Mouse (Mus musculus): ENCODE measurements around the gene Gm3573. TPM values are rescaled to one million over a fixed set of nuclear protein-coding genes. Genes with fewer than 3 reads are reported as not detected.
"Not testable (repeated sequence)": the region's sequence is repeated elsewhere in the genome, so short reads cannot be mapped to it uniquely, and the experiment has no call there.

The Gm3573 gene
- not detected in 2 replicates for polyA plus RNA-seq (2012; ENCODE audit: insufficient read depth, insufficient read length, missing spikeins)

DNA sequence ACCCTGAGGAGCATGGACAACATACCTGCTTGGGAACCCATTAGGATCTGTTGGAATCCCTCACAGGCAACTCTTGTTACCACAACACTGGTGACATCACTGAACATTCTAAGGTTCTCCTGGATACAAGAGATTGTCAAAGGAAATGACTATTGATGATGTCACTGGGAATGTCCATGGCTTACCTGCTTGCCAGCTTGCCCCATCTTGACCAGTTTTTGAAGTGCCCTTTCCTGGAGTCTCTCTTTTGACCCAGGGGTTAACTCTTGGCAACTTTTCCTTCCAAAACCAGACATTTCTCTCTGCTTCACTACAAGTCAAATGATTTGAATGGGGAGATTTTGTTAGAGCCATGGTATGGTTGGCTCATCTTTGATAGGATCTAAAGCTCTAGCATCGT lies at the start of gene Gm3573:
Gene Gm3573 (minus strand): TSS at position 101 of the 400 bp plus-strand sequence.
- not testable (repeated sequence) for H3K4me1 ChIP-seq (ENCODE audit: control insufficient read depth, insufficient read depth, low read length); H3K27ac ChIP-seq (ENCODE audit: insufficient read depth, low read depth, low read length)

DNA sequence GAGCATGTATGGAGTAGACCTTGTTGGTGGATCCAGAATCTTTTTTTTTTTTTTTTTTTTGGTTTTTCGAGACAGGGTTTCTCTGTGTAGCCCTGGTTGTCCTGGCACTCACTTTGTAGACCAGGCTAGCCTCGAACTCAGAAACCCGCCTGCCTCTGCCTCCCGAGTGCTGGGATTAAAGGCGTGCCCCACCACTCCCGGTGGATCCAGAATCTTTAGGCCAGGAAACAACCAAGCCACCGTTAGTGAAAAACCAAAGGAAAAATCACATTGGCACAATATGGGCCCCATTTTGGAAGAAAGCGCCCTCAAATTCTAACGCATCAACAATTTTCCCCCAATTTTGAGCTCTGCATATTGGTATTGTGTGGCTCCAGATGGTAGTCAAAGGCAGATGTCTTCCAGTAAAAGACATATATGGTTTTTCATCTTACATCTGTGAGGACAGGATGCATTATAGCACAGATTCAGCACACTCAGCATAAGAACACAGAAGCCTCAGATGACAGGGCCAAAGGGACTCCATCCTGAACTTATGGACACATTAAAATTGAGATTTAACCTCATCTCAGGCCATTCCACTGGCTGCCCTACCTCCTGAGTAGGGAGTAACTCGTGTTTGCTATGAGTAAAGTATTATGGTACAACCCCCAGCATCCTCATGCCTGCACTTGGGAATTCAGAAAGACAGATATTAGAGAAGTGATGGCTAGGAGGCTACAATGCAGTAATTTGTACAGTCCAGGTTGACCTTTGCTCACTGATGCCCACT lies 26.4 kb upstream of the Gm3573 start:
- not testable (repeated sequence) for H3K4me3 ChIP-seq (ENCODE audit: insufficient read depth, low read length); H3K4me1 ChIP-seq (ENCODE audit: control insufficient read depth, insufficient read depth, low read length); H3K27ac ChIP-seq (ENCODE audit: insufficient read depth, low read depth, low read length)

More for the DNA sequence above, at the start of gene Gm3573:
- H3K4me3 ChIP-seq (ENCODE audit: insufficient read depth, low read length) = not testable (repeated sequence)

DNA sequence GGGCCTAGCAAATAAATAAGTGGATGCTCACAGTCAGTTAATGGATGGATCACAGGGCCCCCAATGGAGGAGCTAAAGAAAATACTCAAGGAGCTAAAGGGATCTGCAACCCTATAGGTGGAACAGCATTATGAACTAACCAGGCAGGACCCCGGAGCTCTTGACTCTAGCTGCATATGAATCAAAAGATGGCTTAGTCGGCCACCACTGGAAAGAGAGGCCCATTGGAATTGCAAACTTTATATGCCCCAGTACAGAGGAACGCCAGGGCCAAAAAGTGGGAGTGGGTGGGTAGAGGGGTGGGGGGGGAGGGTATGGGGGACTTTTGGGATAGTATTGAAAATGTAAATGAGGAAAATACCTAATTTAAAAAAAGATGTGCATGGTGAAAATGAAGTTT lies 6.7 kb downstream of the Gm3573 start:
- H3K4me3 ChIP-seq (ENCODE audit: insufficient read depth, low read length) = not testable (repeated sequence)

DNA sequence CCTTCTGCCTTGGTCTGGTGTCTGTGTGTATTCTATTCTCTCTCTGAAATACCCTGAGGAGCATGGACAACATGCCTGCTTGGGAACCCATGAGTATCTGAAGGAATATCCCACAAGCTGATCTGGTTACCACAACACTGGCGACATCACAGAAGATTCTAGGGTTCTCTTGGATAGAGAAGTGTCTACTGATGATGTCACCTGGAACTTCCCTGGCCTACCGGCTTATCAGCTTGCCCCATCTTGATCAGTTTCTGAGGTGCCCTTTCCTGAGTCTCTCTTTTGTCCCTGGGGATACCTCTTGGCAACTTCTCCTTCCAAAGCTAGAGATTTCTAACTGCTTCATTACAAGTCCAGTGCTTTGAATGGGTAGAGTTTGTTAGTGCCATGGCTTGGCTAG lies 28.1 kb downstream of the Gm3573 start, which contains the start of gene Gm17027:
Gene Gm17027 (minus strand): TSS at position 101 of the 400 bp plus-strand sequence.
- not testable (repeated sequence) for H3K27ac ChIP-seq (ENCODE audit: insufficient read depth, low read depth, low read length); H3K4me3 ChIP-seq (ENCODE audit: insufficient read depth, low read length); H3K4me1 ChIP-seq (ENCODE audit: control insufficient read depth, insufficient read depth, low read length)

More for the DNA sequence above, 6.7 kb downstream of the Gm3573 start:
- not testable (repeated sequence) for H3K27ac ChIP-seq (ENCODE audit: insufficient read depth, low read depth, low read length); H3K4me1 ChIP-seq (ENCODE audit: control insufficient read depth, insufficient read depth, low read length)

Other genes starting within 250 kb of the Gm3573 start
- not detected in 2 replicates for gene 1700024B05Rik, start 246.8 kb downstream of the Gm3573 start, polyA plus RNA-seq (2012; ENCODE audit: insufficient read depth, insufficient read length, missing spikeins)
- gene Gm6401, start 222.9 kb downstream of the Gm3573 start, polyA plus RNA-seq (2012; ENCODE audit: insufficient read depth, insufficient read length, missing spikeins) = not detected in 2 replicates
- gene Gm3543, start 207.5 kb downstream of the Gm3573 start, polyA plus RNA-seq (2012; ENCODE audit: insufficient read depth, insufficient read length, missing spikeins) = not detected in 2 replicates
- not detected in 2 replicates for gene Gm7951, start 73.4 kb downstream of the Gm3573 start, polyA plus RNA-seq (2012; ENCODE audit: insufficient read depth, insufficient read length, missing spikeins)
- gene Gm17027, start 28.2 kb downstream of the Gm3573 start, polyA plus RNA-seq (2012; ENCODE audit: insufficient read depth, insufficient read length, missing spikeins) = not detected in 2 replicates
- not detected in 2 replicates for gene Gm17026, start 69.3 kb upstream of the Gm3573 start, polyA plus RNA-seq (2012; ENCODE audit: insufficient read depth, insufficient read length, missing spikeins)
- gene Gm9611, start 106.6 kb upstream of the Gm3573 start, polyA plus RNA-seq (2012; ENCODE audit: insufficient read depth, insufficient read length, missing spikeins) = not detected in 2 replicates
- not detected in 2 replicates for gene Gm7995, start 119.4 kb upstream of the Gm3573 start, polyA plus RNA-seq (2012; ENCODE audit: insufficient read depth, insufficient read length, missing spikeins)
- gene Gm8005, start 248.9 kb upstream of the Gm3573 start, polyA plus RNA-seq (2012; ENCODE audit: insufficient read depth, insufficient read length, missing spikeins) = not detected in 2 replicates

Data from bone marrow macrophage, adult 2 months (primary cell).